Mouse (Mus musculus): ENCODE results near the gene Myof.
A peak's percentile ranks its signal among the peaks of the same experiment; 100 is the strongest.

Gene Myof

GRCm38 (mm10) chr19:38003671-38004521 lies 39.5 kb downstream of the Myof start:
- no peak for DNase-seq (ENCODE audit: low spot score in 2 of 2)

GRCm38 (mm10) chr19:38002816-38003215 lies 40.6 kb downstream of the Myof start:
- no peak for DNase-seq (ENCODE audit: low spot score in 2 of 2)

GRCm38 (mm10) chr19:38000990-38001389 lies 42.4 kb downstream of the Myof start:
- DNase-seq (ENCODE audit: low spot score in 2 of 2): no peak

- no peak for DNase-seq (ENCODE audit: low spot score in 2 of 2)
These were observed 43.4 kb downstream of the Myof start for GRCm38 (mm10) chr19:37999941-38000340.

- no peak for DNase-seq (ENCODE audit: low spot score in 2 of 2)
These were observed 49.1 kb downstream of the Myof start for GRCm38 (mm10) chr19:37994301-37994700.

- DNase-seq (ENCODE audit: low spot score in 2 of 2): no peak
These were observed 51.2 kb downstream of the Myof start for GRCm38 (mm10) chr19:37992184-37992554.

GRCm38 (mm10) chr19:37991399-37992183 lies 51.8 kb downstream of the Myof start:
- no peak for DNase-seq (ENCODE audit: low spot score in 2 of 2)

- no peak for DNase-seq (ENCODE audit: low spot score in 2 of 2)
These were observed 53.4 kb downstream of the Myof start for GRCm38 (mm10) chr19:37989971-37990370.

GRCm38 (mm10) chr19:37988156-37988555 lies 55.2 kb downstream of the Myof start:
- no peak for DNase-seq (ENCODE audit: low spot score in 2 of 2)

GRCm38 (mm10) chr19:37985730-37986129 lies 57.6 kb downstream of the Myof start:
- no peak for DNase-seq (ENCODE audit: low spot score in 2 of 2)

GRCm38 (mm10) chr19:37975951-37976350 lies 67.4 kb downstream of the Myof start:
- no peak for DNase-seq (ENCODE audit: low spot score in 2 of 2)

GRCm38 (mm10) chr19:37970571-37970970 lies 72.8 kb downstream of the Myof start:
- no peak for DNase-seq (ENCODE audit: low spot score in 2 of 2)

GRCm38 (mm10) chr19:37970004-37970403 lies 73.4 kb downstream of the Myof start:
- DNase-seq (ENCODE audit: low spot score in 2 of 2): no peak

- DNase-seq (ENCODE audit: low spot score in 2 of 2): no peak
These were observed 77.5 kb downstream of the Myof start for GRCm38 (mm10) chr19:37965828-37966227.

GRCm38 (mm10) chr19:37963421-37963820 lies 80.0 kb downstream of the Myof start:
- peak in 1 of 2 experiments; percentile 27 for DNase-seq (ENCODE audit: low spot score in 2 of 2)

- no peak for DNase-seq (ENCODE audit: low spot score in 2 of 2)
These were observed 82.6 kb downstream of the Myof start for GRCm38 (mm10) chr19:37960791-37961190.

GRCm38 (mm10) chr19:37959543-37960215 lies 83.7 kb downstream of the Myof start:
- no peak for DNase-seq (ENCODE audit: low spot score in 2 of 2)

GRCm38 (mm10) chr19:37959076-37959475 lies 84.3 kb downstream of the Myof start:
- no peak for DNase-seq (ENCODE audit: low spot score in 2 of 2)

GRCm38 (mm10) chr19:37957256-37957655 lies 86.1 kb downstream of the Myof start:
- no peak for DNase-seq (ENCODE audit: low spot score in 2 of 2)

- DNase-seq (ENCODE audit: low spot score in 2 of 2): no peak
These were observed 87.4 kb downstream of the Myof start for GRCm38 (mm10) chr19:37956006-37956405.

GRCm38 (mm10) chr19:37955425-37956001 lies 87.9 kb downstream of the Myof start:
- DNase-seq (ENCODE audit: low spot score in 2 of 2): peak; percentile 58 to 73

GRCm38 (mm10) chr19:37954772-37955171 lies 88.6 kb downstream of the Myof start:
- DNase-seq (ENCODE audit: low spot score in 2 of 2): no peak
